Mouse (Mus musculus): Measurements from ENCODE around the gene Ctrc. TPM values are rescaled to one million over a fixed set of nuclear protein-coding genes. Genes with fewer than 3 reads are reported as not detected.
A peak's percentile ranks its signal among the peaks of the same experiment; 100 is the strongest.
"Not testable (repeated sequence)": the region's sequence is repeated elsewhere in the genome, so short reads cannot be mapped to it uniquely, and the experiment has no call there.

The Ctrc gene
- polyA plus RNA-seq, 1 experiment from 2014 or later, result not detected

DNA sequence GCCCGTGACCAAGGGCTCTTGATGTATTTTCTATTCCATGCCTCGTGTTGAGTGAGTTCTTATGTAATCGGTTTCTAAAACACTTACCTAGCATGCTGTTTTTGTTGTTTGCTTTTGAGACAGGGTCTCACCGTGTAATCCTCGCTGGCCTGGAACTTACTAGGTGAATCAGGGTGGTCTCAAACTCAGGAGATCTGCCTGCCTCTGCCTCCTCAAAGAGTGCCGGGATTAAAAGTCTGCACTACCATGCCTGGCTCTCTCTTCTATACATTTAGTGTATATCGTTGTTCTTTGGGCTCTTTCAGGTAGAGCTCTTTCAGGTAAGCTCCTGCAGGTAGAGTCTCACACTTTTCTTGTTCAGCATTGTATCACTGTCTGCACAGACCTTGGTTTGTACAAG is 54.7 kb downstream of the Ctrc start:
- WGBS, result 92% methylated on average over 7 of the region's 7 CpGs
- H3K4me3 ChIP-seq, result no peak overlapping the region
- no peak overlapping the region for H3K9ac ChIP-seq (replicated peaks)
- ATAC-seq (replicated peaks), result no peak
- no peak overlapping the region for H3K4me2 ChIP-seq (replicated peaks)
- H3K27ac ChIP-seq (replicated peaks), result no peak overlapping the region
- no peaks in the 10 kb centered on the region for H3K27me3 ChIP-seq
- no peaks in the 10 kb centered on the region; the same call in 1 of the 2 replicates for H3K36me3 ChIP-seq
- H3K4me1 ChIP-seq, result peaks cover 32% of the 10 kb centered on the region
- H3K9me3 ChIP-seq, result no peaks in the 10 kb centered on the region

DNA sequence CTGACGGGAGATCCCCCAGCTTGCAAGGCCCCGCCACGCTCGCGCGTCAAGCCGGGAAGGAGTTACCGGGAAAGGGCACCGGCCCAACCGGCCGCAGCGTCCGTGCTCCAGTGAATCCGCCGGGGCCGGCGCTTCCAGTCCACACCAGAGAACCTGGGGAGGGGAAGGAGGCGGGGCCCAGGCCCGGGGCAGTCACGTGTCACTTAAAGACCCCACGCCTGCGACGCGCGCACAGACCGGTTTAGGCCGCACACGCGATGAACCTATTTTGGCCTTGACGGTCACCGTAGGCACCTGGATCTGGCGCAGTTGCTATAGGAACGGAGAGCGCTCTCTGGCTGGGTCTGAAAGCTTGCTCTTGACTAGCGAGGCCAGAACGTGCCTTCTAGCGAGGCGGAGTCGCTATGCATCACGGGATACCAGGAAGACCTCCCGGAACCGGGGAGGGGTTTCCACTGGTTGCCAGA is 55.6 kb downstream of the Ctrc start, which contains the start of gene Dnajc16:
TSS of gene Dnajc16 (minus strand) at position 408 of the 467 bp plus-strand sequence.
- ATAC-seq (replicated peaks), result peak; percentile 90
- under 1% methylated on average over 42 of the region's 42 CpGs for WGBS

DNA sequence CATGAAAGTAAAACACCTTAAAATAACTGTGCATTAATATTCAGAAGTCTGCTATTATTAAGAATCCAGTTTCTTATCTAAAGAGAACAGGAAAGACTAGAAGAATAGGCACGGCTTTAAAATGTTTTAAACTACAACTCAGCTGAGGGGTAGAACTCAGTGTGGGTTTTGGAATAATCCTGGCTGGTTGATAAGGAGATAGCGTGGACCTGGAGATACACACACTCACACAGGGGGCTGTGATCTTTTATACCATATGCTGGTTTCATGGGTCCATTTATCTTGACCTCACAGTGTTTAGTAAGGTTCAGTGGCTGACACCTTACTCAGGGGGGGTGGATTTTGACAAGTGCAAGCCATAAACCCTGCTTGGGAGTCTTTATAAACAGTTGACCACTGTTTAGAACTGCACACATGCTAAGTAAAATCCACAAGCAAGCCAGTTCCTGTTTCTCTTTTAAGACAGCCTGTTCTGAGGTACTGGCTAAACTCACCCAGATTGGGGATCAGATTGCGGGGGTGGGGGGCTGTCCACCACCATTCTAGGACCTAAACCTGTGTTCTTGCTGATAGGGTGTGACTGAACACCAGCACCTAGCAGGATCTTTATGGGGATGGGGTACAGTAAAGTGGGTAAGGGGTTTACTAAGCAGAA is 56.5 kb downstream of the Ctrc start:
- H3K4me3 ChIP-seq, result peak overlapping the region; percentile 91
- 56% methylated on average over 3 of the region's 3 CpGs for WGBS
- peaks cover 9% of the 10 kb centered on the region; the same call in 1 of the 2 replicates for H3K36me3 ChIP-seq
- H3K9me3 ChIP-seq, result no peaks in the 10 kb centered on the region
- 0 out of 2 replicates have a peak, but pooled peaks have one; percentile 1 for ATAC-seq (replicated peaks)
- peak overlapping the region; percentile 75 for H3K27ac ChIP-seq (replicated peaks)
- no peaks in the 10 kb centered on the region for H3K27me3 ChIP-seq
- peaks cover 23% of the 10 kb centered on the region for H3K4me1 ChIP-seq
- H3K4me2 ChIP-seq (replicated peaks), result peak overlapping the region; percentile 82
- peak overlapping the region; percentile 95 for H3K9ac ChIP-seq (replicated peaks)

More for the DNA sequence above, 55.6 kb downstream of the Ctrc start, which contains the start of gene Dnajc16:
- no peaks in the 10 kb centered on the region for H3K9me3 ChIP-seq
- H3K4me1 ChIP-seq, result peaks cover 31% of the 10 kb centered on the region
- peak within 1 kb of the TSS; percentile 91 for H3K4me3 ChIP-seq
- peak within 1 kb of the TSS; percentile 82 for H3K4me2 ChIP-seq (replicated peaks)
- no peaks in the 10 kb centered on the region for H3K27me3 ChIP-seq
- H3K27ac ChIP-seq (replicated peaks), result peak within 1 kb of the TSS; percentile 75
- H3K36me3 ChIP-seq, result peaks cover 2% of the 10 kb centered on the region; the same call in 1 of the 2 replicates
- peak within 1 kb of the TSS; percentile 95 for H3K9ac ChIP-seq (replicated peaks)

DNA sequence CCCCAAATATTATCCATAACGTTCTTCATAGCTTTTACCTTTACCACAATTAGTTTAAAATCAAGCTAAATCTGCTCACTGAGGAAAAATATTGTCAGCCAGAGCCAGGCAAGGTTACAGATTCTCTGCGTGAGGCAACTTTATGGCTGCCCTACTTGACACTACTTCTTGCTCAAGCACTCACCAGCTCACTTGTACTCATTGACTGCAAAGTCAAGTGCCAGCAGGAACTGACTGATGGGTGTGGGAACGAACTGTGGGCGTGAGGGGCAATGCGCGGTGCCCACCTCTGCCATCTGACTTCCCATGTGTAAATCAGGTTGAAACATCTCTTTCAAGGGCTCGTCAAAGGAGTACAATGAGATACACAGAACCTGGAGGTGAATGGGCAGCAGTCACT is 58.7 kb downstream of the Ctrc start:
- WGBS, result 95% methylated on average over 7 of the region's 7 CpGs
- no peak overlapping the region for H3K9ac ChIP-seq (replicated peaks)

DNA sequence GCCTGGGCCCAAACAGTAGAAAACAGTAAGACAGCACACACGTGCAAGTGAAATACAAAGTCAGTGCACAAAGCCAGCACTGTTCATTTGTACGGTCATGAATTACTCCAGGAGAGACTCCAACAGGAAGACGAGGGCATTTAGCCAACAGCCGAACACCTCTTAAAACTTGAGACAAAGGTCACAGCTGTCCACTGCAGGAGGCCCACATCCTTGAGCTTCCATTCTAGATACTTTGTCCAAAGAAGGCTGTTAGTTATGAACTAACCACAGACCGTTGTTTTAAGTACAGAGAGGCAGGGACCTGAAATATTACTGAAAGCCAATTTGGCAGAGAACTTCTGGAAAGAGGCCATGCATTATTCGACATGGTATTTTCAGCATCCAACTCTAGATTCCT is 59.1 kb downstream of the Ctrc start:
- Histone ChIP-seq H3K27ac (replicated peaks) (no peak overlapping the region), H3K9me3 (no peaks in the 10 kb centered on the region), H3K9ac (replicated peaks) (no peak overlapping the region), H3K36me3 (peaks cover 32% of the 10 kb centered on the region), H3K4me3 (no peak overlapping the region), H3K4me1 (peaks cover 13% of the 10 kb centered on the region), H3K27me3 (no peaks in the 10 kb centered on the region), H3K4me2 (replicated peaks) (no peak overlapping the region)
- 73% methylated on average over 6 of the region's 6 CpGs for WGBS
- ATAC-seq (replicated peaks), result no peak

More for the DNA sequence above, 58.7 kb downstream of the Ctrc start:
- no peak overlapping the region for H3K4me2 ChIP-seq (replicated peaks)
- H3K27me3 ChIP-seq, result no peaks in the 10 kb centered on the region
- H3K4me3 ChIP-seq, result no peak overlapping the region
- peaks cover 13% of the 10 kb centered on the region for H3K4me1 ChIP-seq
- H3K9me3 ChIP-seq, result no peaks in the 10 kb centered on the region
- ATAC-seq (replicated peaks), result no peak
- H3K27ac ChIP-seq (replicated peaks), result no peak overlapping the region
- H3K36me3 ChIP-seq, result peaks cover 29% of the 10 kb centered on the region

DNA sequence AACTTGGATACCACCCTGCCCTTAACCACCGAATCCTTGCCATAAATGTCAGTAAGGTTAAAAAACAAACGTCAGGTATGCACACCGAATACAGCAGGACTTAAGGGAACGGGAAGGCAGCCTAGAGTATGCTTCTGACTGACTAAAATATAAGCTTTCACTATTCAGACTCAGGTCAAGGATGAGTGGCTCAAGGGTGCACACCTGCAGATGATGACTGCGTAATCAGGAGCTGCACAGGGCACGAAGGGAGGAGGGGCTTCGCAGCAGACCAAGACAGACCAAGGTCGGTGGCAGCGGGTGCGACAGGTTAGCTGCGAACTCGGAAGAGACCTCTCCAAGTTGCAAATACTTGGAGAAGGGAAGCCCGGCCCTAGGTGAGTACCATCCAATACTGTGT is 60.0 kb downstream of the Ctrc start:
- Histone ChIP-seq H3K27me3 (no peaks in the 10 kb centered on the region), H3K9me3 (no peaks in the 10 kb centered on the region), H3K9ac (replicated peaks) (no peak overlapping the region), H3K4me2 (replicated peaks) (no peak overlapping the region), H3K36me3 (peaks cover 38% of the 10 kb centered on the region), H3K4me1 (peaks cover 12% of the 10 kb centered on the region), H3K27ac (replicated peaks) (no peak overlapping the region), H3K4me3 (no peak overlapping the region)
- no peak for ATAC-seq (replicated peaks)
- 95% methylated on average over 13 of the region's 13 CpGs for WGBS

DNA sequence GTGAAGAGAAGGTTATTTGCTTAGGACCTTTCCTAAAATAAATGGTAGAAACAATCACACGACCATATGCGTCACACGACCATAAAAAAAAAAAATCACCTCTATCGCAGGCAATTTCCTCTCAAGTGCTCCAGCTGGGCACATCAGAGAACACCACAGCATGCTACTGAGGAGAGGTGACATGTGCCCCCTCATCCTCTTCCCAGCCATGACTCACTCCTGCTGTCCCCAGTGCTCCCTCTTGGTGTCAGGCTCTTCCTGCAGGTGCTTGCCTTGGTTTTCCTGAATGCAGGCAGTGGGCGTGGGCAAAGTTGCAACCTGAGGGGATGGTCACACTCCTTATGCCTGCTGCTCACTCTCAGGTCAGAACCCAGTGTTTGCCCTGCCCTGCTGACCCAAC is 61.3 kb downstream of the Ctrc start:
- Histone ChIP-seq H3K9me3 (no peaks in the 10 kb centered on the region), H3K36me3 (peaks cover 49% of the 10 kb centered on the region), H3K4me3 (no peak overlapping the region), H3K4me1 (peaks cover 6% of the 10 kb centered on the region), H3K27ac (replicated peaks) (no peak overlapping the region), H3K4me2 (replicated peaks) (no peak overlapping the region), H3K9ac (replicated peaks) (no peak overlapping the region), H3K27me3 (no peaks in the 10 kb centered on the region)
- 92% methylated on average over 5 of the region's 5 CpGs for WGBS
- ATAC-seq (replicated peaks), result no peak

DNA sequence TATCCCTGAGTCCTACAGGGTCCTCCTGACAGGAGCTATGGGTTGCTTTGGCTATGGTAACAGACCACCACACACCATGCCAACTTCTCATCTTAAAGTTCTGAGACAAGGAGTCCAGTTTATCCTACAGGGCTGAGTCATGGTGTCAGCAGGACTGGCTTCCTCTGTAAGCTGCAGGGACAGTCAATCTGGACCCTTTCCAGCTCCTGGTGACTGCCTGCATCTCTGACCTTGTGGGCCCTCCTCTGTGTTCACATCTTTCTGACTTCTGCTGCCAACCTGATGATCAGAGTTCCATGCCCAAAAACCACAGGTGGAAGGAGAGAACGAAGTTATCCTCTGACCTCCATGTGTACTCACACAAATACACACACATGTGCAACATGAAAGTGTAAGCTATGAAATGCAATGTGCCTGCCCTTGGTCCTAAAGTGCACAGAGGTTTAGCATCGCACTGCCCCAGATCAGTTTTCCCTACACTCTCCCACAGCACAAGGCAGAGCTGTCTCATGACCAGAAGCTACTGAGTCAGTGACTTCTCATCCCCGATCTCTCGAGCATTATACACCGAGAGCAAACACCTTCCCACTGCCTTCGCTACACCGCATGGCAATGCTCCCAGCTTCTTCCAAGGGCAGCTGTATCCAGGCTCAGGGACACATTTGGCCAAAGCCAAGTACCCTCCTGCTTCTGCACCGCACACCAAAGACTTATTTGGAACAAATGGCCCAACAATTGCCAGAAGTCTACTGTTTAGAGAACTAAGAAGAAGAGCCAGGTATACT is 64.8 kb downstream of the Ctrc start:
- Histone ChIP-seq H3K9me3 (no peaks in the 10 kb centered on the region), H3K27ac (replicated peaks) (no peak overlapping the region), H3K36me3 (peaks cover 75% of the 10 kb centered on the region), H3K9ac (replicated peaks) (no peak overlapping the region), H3K4me3 (no peak overlapping the region), H3K27me3 (no peaks in the 10 kb centered on the region), H3K4me1 (no peaks in the 10 kb centered on the region), H3K4me2 (replicated peaks) (no peak overlapping the region)
- no peak for ATAC-seq (replicated peaks)
- WGBS, result 96% methylated on average over 8 of the region's 8 CpGs

DNA sequence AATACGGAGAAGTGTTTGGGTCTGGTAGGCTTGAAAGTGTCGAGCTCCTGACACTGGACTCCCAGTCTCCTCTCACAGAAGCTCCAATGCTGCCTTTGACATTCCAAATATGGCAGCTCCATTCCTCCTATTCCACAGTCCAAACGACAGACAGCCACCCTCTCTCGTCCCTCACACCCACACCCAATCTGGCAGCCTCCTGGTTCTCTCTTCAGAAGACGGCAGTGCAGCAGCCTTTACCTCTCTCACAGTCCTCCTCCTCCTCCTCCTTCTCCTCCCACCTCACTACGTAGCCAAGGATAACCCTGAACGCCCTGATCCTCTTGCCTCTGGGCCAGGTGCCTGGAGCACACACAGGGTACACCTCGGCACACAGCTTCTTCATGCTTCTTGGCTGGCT is 66.3 kb downstream of the Ctrc start:
- Histone ChIP-seq H3K4me1 (no peaks in the 10 kb centered on the region), H3K27me3 (no peaks in the 10 kb centered on the region), H3K36me3 (peaks cover 82% of the 10 kb centered on the region), H3K27ac (replicated peaks) (no peak overlapping the region), H3K4me2 (replicated peaks) (no peak overlapping the region), H3K9ac (replicated peaks) (no peak overlapping the region), H3K4me3 (no peak overlapping the region), H3K9me3 (no peaks in the 10 kb centered on the region)
- 90% methylated on average over 8 of the region's 8 CpGs for WGBS
- no peak for ATAC-seq (replicated peaks)

DNA sequence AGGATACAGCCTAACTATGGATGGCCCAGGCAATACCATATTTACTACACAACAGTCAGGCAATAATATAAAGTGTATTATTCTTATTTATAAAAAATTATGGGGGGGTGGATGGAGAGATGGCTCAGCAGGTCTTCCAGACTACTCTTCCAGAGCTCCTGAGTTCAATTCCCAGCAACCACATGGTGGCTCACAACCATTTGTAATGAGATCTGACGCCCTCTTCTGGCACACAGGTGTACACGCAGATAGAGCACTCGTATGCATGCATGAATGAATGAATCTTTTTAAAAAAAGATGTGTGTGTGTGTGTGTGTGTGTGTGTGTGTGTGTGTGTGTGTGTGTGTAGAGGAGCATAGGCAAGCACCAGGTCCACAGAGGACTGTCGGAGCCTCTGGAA is 73.1 kb downstream of the Ctrc start:
- ATAC-seq (replicated peaks); H3K27me3 ChIP-seq; H3K27ac ChIP-seq (replicated peaks); H3K4me1 ChIP-seq; H3K4me2 ChIP-seq (replicated peaks); H3K9ac ChIP-seq (replicated peaks); H3K4me3 ChIP-seq; H3K9me3 ChIP-seq: not testable (repeated sequence)
- H3K36me3 ChIP-seq, result peaks cover 82% of the 10 kb centered on the region
- 91% methylated on average over 4 of the region's 4 CpGs for WGBS

DNA sequence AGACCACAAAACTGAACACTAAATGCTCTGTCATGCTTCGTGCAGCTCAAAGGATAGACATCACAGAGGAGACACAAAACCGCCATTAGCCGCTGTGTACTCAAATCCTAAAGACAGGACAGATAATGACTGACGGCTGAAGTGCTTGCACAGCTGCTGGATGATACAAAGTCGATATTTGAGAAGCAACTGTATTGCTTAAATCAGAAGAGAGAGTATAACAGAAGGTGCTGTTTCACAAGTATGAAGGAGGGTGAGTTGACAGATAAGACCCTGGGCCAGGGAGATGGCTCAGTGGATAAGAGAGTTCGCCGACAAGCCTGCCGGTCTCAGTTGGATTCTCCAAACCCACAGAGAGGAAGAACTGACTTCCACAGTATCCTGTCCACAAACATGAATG is 74.3 kb downstream of the Ctrc start:
- Histone ChIP-seq H3K9me3 (no peaks in the 10 kb centered on the region), H3K4me1 (peaks cover 10% of the 10 kb centered on the region), H3K4me2 (replicated peaks) (no peak overlapping the region), H3K9ac (replicated peaks) (no peak overlapping the region), H3K27ac (replicated peaks) (no peak overlapping the region), H3K36me3 (peaks cover 79% of the 10 kb centered on the region), H3K4me3 (no peak overlapping the region), H3K27me3 (no peaks in the 10 kb centered on the region)
- ATAC-seq (replicated peaks), result no peak
- 94% methylated on average over 8 of the region's 8 CpGs for WGBS

DNA sequence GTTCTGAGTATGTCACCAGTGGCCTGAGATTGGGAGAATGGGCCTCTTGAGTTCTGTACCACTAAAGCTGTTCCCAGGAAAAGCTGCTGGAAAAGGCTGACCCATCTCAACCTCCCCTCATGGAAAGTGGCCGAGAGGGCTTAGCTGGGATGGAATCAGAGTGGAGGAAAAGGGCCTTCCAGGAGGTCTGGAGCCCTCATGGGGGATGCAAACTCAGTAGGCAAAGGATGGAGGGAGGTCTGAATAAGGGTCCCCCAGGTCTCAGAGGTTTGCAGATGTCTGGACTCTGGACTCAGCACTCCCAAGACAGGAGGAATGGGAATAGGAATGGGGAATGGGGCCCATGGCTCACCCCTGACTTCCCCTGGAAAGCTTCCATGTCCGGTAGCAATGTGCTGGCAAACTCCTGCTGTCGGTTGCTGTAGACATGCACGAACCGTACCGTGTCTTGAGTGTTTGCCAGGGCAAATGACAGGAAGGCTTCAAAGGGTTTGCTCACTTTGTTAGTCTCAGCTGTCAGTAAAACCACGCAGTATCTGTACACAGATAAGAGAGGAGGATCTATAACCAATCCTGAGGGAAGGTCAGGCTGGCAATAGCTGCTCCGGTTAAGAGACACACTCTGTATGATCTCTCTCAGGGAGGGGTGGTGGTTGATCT is 76.5 kb downstream of the Ctrc start:
- Histone ChIP-seq H3K27me3 (no peaks in the 10 kb centered on the region), H3K9me3 (no peaks in the 10 kb centered on the region), H3K4me1 (peaks cover 21% of the 10 kb centered on the region), H3K9ac (replicated peaks) (no peak overlapping the region), H3K4me3 (no peak overlapping the region), H3K4me2 (replicated peaks) (no peak overlapping the region), H3K27ac (replicated peaks) (no peak overlapping the region), H3K36me3 (peaks cover 66% of the 10 kb centered on the region)
- 82% methylated on average over 8 of the region's 8 CpGs for WGBS
- no peak for ATAC-seq (replicated peaks)

Measured in forebrain, embryonic 15.5 days (tissue).